Mouse (Mus musculus) left cerebral cortex, postnatal 4 days (tissue): Measurements from ENCODE around the gene 4930430F08Rik. TPM values are rescaled to one million over a fixed set of nuclear protein-coding genes. Genes with fewer than 3 reads are reported as not detected.

Experiments
- DNase-seq: peaks from one replicate; pipeline ENCODE4 v3.0.0-alpha.2; 2022
- intact Hi-C: fragments of 180-260 bp; cut with DNase I; formaldehyde crosslinking; loops from one replicate; pipeline ENCODE4 v1.15.1; 2025
- total RNA-seq, 2 experiments: library from RNA; stranded (reverse); gene quantifications; 2 replicates each; pipeline ENCODE4 v1.2.3; 2021

4930430F08Rik gene
- total RNA-seq, 2 experiments from 2014 or later: 16.8 to 21.4 TPM

DNA sequence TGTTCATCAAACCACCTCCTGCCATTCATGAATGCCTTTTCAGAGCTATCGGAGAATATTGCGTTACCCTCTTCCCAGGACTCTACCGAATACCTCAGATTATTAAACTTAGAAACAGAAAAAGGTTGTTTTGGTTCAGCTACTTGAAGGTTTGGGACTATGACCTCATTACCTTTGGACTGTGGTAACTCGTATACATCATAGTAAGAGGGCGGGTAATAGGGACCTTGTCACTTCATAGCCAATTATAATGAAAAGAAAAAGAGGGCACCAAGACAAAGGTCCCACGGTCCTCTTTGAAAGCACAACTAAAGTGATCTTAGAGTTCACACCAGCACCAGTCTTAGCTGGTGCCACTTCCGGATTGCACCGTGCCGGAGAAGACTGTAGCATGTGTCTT, 67.9 kb downstream of the 4930430F08Rik start:
- intact Hi-C loops: no loop called here
- no peak for DNase-seq

Other genes with a start within 250 kb of the 4930430F08Rik start
- gene Gm4302, start 249.6 kb downstream of the 4930430F08Rik start, total RNA-seq: not detected
- not detected for gene Gm4303, start 244.5 kb downstream of the 4930430F08Rik start, total RNA-seq
- gene Gm4305, start 239.3 kb downstream of the 4930430F08Rik start, total RNA-seq: not detected
- not detected for gene Gm4307, start 229.1 kb downstream of the 4930430F08Rik start, total RNA-seq
- not detected for gene Gm4312, start 207.9 kb downstream of the 4930430F08Rik start, total RNA-seq
- 10 to 100 TPM; 11.6 to 12.6 TPM for gene Tmtc3, start 103.1 kb downstream of the 4930430F08Rik start, total RNA-seq
- 10 to 100 TPM; 11.1 to 13.1 TPM for gene Cep290, start 102.9 kb downstream of the 4930430F08Rik start, total RNA-seq
- not detected for gene 1700017N19Rik, start 61 bp upstream of the 4930430F08Rik start, total RNA-seq